Mouse (Mus musculus) kidney, adult 8-10 months (tissue): Measurements from ENCODE around the gene Wapl.

Source experiments
- DNase-seq, 2 experiments: peaks; one replicate each; pipeline ENCODE4 v3.0.0; 2022

Gene Wapl

GRCm38 (mm10) chr14:34673395-34674228 lies at the start of gene Wapl:
Wapl (plus strand) TSS chr14:34673928.
- DNase-seq, result peak; percentile 97

GRCm38 (mm10) chr14:34626824-34627223 lies 46.9 kb upstream of the Wapl start:
- no peak for DNase-seq

GRCm38 (mm10) chr14:34632722-34633448 lies 40.8 kb upstream of the Wapl start:
- no peak for DNase-seq

GRCm38 (mm10) chr14:34635192-34635591 lies 38.5 kb upstream of the Wapl start:
- no peak for DNase-seq

- no peak for DNase-seq
Measured at GRCm38 (mm10) chr14:34635721-34636120, 38.0 kb upstream of the Wapl start.

GRCm38 (mm10) chr14:34644140-34644539 lies 29.6 kb upstream of the Wapl start:
- DNase-seq, result no peak

- DNase-seq, result no peak
Measured at GRCm38 (mm10) chr14:34647870-34648475, 25.8 kb upstream of the Wapl start.

- DNase-seq, result no peak
Measured at GRCm38 (mm10) chr14:34657131-34657530, 16.6 kb upstream of the Wapl start.

GRCm38 (mm10) chr14:34660351-34660787 lies 13.4 kb upstream of the Wapl start:
- DNase-seq, result no peak

GRCm38 (mm10) chr14:34660788-34661591 lies 12.7 kb upstream of the Wapl start:
- no peak for DNase-seq

- peak; percentile 65 to 72 for DNase-seq
Measured at GRCm38 (mm10) chr14:34661621-34662477, 11.9 kb upstream of the Wapl start.

GRCm38 (mm10) chr14:34662478-34662826 lies 11.3 kb upstream of the Wapl start:
- DNase-seq, result no peak

- no peak for DNase-seq
Measured at GRCm38 (mm10) chr14:34663381-34663780, 10.3 kb upstream of the Wapl start.

GRCm38 (mm10) chr14:34669082-34669481 lies 4.6 kb upstream of the Wapl start:
- DNase-seq, result no peak

GRCm38 (mm10) chr14:34670256-34670655 lies 3.5 kb upstream of the Wapl start:
- DNase-seq, result no peak

GRCm38 (mm10) chr14:34674229-34674791 lies 582 bp downstream of the Wapl start:
- DNase-seq, result peak; percentile 29 to 48

- no peak for DNase-seq
Measured at GRCm38 (mm10) chr14:34674932-34675331, 1.2 kb downstream of the Wapl start.

- no peak for DNase-seq
Measured at GRCm38 (mm10) chr14:34675347-34675865, 1.7 kb downstream of the Wapl start.

GRCm38 (mm10) chr14:34680815-34681214 lies 7.1 kb downstream of the Wapl start:
- no peak for DNase-seq

- no peak for DNase-seq
Measured at GRCm38 (mm10) chr14:34684989-34685388, 11.3 kb downstream of the Wapl start.

GRCm38 (mm10) chr14:34693970-34694369 lies 20.2 kb downstream of the Wapl start:
- no peak for DNase-seq
